Mouse (Mus musculus) C2C12 (cell line): ENCODE results near the gene Trem3.

ENCODE experiments used
- CEBPB ChIP-seq: IDR thresholded peaks from one replicate; pipeline ENCODE4 v1.6.1; 2011; ENCODE audit warnings: low read depth, mild to moderate bottlenecking, control low read depth, moderate library complexity
- CTCF ChIP-seq: IDR thresholded peaks from one replicate; pipeline ENCODE4 v1.5.1; 2011; ENCODE audit not compliant: control insufficient read depth, insufficient read depth, insufficient read length
- FOSL1 ChIP-seq: IDR thresholded peaks from one replicate; pipeline ENCODE4 v1.8.0; 2011; ENCODE audit warnings: mild to moderate bottlenecking, low read length; ENCODE audit not compliant: poor library complexity, insufficient read depth, severe bottlenecking
- MAX ChIP-seq: IDR thresholded peaks from one replicate; pipeline ENCODE4 v1.6.1; 2011; ENCODE audit warnings: mild to moderate bottlenecking, control low read depth
- MYOD1 ChIP-seq: IDR thresholded peaks from one replicate; pipeline ENCODE4 v1.6.1; 2011; ENCODE audit warnings: low read depth; ENCODE audit not compliant: control insufficient read depth, insufficient read length
- MYOG ChIP-seq: IDR thresholded peaks from one replicate; pipeline ENCODE4 v1.6.1; 2011; ENCODE audit not compliant: control insufficient read depth, insufficient read length; ENCODE audit errors: extremely low read depth
- USF1 ChIP-seq: IDR thresholded peaks from one replicate; pipeline ENCODE4 v1.6.1; 2011; ENCODE audit warnings: low read depth, mild to moderate bottlenecking, control low read depth, moderate library complexity

DNA sequence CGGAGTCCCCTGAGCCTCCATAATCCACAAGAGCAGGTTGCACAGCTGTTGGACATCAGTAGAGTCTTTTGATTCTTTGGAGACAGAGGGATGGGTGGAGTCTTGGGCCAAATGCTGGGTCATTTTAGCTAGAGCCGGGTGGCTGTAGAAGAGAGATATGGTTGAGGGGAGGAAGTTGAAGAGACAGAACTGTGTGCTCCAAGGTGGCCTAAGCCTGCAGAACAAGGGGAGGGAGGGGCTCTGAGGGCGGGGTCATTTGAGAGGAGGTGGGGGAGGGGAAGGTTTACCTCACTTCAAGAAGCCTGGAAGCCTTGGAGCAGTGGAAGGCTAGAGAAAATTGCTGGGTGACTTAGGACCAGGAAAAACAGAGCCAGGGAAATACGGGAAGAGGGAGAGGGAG is 51.6 kb downstream of the Trem3 start, which contains the start of gene Treml2:
- TF ChIP-seq CTCF (no peak), MAX (no peak), MYOD1 (no peak), FOSL1 (no peak), USF1 (no peak), MYOG (no peak), CEBPB (no peak)
